Mouse (Mus musculus): ENCODE measurements around the gene Gnaq.

The Gnaq gene

DNA sequence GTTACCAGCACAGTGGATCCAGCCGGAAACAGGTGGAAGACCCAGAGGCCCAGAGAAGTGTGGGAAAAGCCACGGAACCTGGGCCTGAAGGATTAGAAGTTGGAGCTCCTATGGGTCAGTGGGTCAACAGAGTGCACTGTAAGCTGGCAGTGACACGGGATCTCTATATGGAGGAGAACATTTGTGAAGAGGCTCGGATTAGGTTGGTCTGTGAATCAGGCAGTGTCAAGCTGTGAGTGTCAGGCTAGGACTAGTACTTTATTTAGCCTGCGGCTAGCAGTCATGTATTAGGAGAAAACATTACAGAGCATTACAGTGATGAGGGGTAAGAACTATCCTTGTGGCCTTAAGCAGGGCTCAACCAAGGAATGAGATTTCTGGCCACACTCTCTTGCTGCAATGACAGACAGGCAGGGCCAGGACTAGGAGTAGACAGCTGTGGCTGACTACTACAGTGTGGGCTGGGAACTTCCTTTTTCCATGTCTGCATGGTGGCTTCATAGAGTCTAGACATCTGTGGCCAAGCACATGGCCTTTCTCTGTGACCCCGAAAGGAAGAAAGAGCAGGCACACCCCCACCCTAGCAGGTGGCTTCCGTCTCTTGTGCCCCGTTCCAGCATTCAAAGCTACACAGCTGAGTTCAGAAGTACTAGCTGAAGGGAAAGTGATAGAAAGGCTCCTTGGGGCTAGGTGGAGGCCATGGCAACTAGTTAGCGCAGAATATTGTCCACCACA, 240.3 kb downstream of the Gnaq start:
- DNase-seq (ENCODE audit: low spot score), result no peak

DNA sequence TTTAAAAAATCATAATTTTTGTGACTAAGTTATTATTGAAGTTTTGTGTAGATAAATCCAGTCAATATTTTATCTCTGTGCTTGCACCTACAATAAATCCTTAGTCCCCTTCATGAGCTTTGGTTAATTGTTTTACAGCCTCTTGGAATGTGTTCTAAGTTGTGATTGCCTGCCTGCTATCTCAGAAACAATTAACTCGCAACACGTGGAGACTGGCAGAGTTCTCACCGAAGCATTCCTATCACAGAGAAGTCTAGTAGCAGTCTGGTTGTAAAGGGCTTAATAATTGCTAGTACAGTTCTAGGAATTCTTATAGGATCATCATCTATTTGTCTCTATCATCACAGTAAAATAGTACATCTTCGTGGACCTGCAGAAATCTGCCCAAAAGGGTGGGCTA, 243.2 kb downstream of the Gnaq start:
- DNase-seq (ENCODE audit: low spot score), result no peak

DNA sequence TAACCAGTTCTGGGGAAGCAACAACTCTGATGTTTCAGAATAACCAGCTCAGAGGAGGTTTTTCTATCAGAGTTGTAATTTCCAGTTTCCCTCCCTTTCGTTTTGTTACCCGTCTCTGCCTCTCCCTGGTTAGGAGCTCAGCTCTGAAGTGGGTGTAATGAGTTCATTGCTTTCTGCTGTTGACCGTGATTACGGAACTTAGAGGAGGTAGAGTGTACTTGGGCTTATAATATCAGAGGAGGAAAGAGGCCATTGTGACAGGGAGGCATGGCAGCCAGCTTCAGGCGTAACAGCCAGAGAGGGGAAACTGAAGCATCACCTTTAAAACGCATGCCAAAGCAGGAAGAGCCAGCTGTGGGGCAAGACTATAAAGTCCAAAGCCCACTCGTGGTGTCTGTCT, 245.9 kb downstream of the Gnaq start:
- no peak for DNase-seq (ENCODE audit: low spot score)

DNA sequence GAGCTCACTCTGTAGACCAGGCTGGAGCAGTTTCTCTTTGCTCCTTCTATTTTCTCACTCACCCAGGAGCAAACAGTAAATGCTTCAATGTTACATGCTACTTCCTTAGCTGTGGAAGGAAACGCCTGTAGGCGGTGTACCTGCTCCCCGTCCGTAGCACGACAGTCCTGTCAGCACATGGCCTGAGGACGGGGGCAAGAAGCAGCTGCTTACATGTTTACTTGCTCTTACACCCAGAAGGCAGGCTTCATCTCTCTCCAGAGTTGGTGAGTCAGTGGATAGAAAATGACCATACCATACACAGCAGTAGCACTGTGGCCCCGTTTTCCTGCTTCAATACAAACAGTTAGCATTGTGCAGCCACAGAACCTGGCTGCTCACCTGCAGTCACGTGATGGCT, 247.1 kb downstream of the Gnaq start:
- DNase-seq (ENCODE audit: low spot score), result no peak

DNA sequence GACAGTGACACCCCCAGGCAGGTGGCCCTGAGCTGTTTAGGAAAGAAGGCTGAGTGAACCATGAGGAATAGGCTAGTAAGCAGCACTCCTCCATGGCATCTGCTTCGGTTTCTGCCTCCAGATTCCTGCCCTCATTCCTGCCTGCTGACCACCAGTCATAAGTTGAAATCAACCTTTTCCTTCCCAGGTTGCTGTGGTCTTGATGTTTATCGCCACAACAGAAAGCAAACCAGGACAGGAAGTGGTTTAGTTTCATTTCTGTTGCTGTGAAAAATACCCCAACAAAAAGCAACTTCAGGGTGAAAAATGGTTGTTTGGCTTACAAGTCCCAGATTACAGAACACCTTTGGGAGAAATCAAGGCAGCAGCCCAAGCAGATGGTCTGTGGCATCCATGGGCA, 249.8 kb downstream of the Gnaq start:
- DNase-seq (ENCODE audit: low spot score), result no peak

DNA sequence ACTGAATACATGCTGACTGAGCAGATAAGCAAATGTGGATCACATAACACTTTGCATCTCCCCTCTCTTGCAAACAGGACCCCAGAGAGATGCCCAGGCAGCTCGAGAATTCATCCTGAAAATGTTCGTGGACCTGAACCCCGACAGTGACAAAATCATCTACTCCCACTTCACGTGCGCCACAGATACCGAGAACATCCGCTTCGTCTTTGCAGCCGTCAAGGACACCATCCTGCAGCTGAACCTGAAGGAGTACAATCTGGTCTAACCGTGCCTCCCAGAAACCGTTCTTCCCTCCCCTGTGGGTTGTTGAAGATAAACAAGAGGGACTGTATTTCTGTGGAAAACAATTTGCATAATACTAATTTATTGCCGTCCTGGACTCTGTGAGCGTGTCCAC, 250.5 kb downstream of the Gnaq start:
- no peak for DNase-seq (ENCODE audit: low spot score)

DNA sequence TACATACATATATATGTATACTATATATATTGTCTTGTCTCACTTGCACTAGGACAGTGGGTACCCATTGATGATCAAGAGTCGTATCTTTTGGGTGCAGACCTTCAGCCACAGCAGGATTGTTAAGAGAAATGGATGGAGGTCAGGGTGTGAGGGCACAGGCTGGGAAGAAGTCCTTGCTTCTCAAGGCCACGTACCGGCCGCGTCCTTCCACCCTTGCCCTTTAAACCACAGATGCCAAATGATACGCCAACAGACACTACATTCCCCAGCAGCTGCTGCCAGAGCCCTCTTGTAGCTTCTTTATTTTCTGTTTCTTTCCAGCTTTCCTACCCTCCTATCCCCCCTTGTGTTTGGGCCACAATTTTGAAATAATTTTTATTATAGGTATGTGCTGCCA, 251.5 kb downstream of the Gnaq start:
- DNase-seq (ENCODE audit: low spot score), result peak; percentile 26

DNA sequence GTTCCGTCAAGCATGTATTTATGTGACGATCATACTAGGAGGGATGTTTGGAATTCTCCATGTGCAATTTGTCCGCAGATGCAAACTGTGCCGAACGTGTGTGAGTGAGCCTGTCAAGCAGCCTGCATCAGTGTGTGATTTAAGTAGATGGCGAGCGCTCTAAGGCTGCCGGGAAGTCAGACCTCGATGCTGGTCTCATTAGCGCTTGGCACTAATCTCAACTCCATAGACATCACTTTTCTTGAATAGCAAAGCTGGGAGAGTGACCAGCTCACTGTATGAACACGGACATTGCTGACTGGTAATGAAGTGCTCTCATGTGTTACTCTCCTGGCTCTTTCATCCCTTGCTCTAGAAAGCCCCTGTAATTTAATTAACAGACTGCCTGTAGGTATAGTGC, 252.3 kb downstream of the Gnaq start:
- no peak for DNase-seq (ENCODE audit: low spot score)

DNA sequence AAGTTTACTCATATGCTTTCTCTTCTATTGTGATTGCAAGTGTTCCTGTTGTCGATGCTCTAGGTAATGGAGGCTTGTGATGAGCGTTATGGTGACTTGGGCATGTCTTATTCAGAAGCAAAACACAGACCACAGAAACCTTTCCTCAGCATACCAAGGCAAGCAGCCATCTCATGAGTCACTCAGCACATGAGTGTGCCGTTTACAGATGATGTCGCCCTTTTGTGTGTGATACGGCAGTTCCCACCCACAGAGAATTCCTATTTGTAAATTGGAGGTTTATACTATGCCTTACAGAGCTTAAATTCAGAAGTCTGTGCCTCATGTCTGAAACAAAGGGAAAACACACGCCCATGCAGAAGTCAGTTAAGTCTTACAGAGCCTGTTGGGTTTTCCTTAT, 253.9 kb downstream of the Gnaq start:
- DNase-seq (ENCODE audit: low spot score), result no peak

DNA sequence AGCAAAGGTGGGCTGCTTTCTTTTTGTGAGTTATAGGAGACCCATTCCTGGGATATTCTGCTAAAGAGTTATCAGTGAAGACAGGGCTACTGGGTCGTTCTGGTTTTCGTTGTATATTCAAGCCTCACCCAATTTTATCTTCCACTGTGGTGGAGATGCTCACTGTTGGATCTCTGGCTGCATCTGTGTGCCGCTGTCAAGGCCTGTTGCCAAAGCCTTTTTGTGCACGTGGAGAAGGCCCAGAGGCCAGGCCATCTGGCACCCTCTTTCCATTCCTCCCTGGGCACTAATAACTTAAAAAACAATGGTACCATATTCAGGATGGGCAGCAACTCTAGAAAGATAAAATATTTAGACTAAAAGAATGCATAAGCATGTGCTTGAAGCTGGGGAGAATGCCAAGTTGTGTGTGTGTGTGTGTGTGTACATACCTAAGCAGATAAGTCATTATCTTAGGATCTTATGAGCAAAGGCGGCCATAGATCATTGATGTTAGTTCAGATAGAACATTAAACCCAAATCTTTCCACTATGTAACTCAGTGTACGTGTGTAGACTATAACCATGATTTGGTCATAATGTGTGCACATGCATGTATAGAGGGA, 257.7 kb downstream of the Gnaq start:
- DNase-seq (ENCODE audit: low spot score), result no peak

DNA sequence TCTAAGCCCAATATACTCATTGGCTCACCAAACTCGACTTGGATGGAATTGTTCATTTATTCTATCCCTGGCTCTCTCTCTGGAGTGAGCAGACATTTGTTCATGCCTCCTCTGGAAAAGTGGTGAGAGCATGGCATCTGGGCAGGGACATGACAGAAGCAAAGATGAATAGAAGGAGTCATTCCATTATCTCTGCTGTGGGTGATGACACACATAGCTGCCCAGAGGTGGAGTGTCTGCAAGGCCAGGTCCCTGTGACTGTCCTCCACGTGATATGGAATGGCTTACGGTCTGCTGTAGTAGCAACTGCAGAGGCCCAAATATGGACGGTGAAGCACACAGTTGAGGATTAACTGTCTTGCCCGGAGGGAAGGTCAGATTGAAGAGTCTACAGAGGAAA, 261.8 kb downstream of the Gnaq start:
- no peak for DNase-seq (ENCODE audit: low spot score)

DNA sequence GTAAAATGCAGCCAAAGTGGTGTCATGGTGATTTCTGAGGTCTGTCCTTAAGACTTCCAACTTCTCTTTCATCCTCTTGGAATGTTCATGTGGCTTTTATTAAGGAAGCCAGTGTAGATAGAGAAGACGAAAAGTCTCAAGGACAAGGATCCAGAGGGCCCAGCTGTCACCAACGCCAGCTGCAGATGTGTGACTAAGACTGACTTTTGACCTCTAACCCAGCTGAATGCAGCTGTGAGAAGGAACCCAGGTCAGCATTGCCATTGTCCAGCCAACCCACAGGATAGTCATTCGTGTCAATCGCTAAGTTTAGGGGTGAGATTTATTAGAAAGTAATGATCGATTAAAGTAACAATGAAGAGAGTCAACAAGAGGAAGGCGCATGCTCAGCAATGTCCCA, 270.5 kb downstream of the Gnaq start:
- no peak for DNase-seq (ENCODE audit: low spot score)

DNA sequence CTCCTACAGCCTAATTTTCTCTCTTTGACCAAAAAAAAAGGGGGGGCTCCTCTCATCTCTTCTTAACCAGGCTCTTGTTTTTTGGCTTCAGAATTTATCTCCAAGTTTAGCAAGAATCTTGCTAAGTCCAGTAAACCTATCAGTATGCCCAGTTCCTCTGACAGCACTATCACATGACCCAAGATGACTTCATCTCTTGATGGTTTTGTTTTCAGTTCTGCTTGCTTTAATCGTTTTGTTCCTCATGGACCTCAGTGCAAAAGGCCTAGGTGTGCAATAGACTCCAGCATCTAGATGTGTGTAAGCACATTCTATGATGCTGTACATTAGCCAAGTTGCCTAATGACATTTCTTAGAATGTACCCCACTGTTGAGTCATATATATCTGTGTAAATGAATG, 275.1 kb downstream of the Gnaq start:
- no peak for DNase-seq (ENCODE audit: low spot score)

DNA sequence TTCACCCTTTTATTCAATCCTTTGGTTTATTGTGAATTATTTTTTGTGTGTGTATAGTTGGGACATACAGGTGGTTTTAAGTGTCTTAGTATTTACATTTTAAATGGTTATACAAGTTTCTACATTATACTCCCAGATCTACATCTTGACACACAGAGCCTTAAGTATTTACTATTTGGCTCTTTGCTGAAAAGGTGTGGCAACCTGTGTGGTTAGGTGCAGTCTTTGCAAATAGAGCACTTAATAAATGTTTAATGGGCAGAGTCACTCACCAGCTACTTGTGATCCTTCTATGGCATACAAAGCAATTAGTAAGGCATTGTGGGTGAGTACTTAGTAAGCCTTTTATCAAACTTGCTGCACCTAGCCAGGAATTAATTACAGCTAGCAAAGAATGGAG, 278.7 kb downstream of the Gnaq start:
- no peak for DNase-seq (ENCODE audit: low spot score)

DNA sequence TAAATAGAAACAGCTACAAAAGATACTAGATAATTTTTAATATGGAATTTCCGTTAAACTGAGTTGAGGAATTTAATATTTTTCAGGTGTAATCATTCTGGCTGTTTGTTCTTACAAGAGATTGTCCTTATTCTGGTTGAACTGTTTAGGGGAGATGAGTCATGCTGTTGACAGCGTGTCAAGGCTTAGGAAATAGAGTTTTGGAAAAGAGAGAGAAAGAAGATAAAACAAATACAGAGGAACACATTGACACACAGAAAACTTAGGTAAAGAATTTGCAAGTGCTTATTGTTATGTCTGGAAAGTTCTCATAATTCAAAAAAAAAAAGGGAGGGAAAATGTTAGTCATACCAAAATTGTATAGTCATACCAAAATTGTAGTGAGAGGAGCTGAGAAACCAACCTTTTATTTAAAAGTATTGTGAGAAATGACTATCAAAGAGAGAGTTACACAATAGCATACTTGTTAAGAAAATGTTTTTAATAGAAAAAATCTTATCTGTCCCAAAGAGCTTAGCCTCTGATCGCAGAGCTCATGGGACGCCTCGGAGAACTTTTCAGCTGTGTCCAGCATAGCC, 285.5 kb downstream of the Gnaq start:
- no peak for DNase-seq (ENCODE audit: low spot score)

DNA sequence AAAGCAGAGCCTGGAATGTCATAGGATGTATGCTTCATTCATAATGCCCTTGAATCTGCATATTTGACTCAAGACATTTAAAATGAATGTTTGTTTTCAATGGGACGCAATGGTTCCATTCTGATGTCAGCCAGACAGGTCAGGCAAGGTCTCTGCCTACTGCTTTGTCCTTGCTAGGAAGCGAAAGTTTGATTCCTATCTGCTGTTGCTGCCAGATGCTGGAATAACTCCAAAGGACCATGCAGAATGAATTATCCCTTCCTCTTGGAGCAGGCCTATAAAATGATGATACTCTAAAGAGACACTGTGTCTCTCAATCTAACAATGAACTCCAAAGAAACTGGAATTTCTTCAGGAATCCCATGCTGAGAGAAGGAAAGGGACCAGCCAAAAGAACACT, 293.0 kb downstream of the Gnaq start:
- DNase-seq (ENCODE audit: low spot score), result no peak

DNA sequence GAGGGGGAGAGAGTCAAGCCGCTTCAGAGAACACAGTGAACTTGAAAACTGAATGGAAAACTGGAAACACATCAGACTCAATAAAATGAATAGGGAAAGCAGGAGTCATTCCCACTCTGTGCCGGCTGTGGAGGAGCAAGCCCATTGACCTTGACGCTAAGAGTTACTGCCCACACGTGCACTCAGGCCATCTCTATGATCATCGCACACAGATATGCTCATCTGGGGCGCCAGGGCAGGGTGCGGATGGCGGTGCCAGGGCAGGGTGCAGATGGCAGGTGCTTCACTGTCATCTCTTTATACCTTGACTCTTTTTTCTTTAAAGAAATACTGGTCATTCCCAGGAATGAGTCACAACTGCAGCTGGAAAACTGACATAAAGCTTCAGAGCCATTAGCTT, 298.7 kb downstream of the Gnaq start:
- DNase-seq (ENCODE audit: low spot score), result no peak

DNA sequence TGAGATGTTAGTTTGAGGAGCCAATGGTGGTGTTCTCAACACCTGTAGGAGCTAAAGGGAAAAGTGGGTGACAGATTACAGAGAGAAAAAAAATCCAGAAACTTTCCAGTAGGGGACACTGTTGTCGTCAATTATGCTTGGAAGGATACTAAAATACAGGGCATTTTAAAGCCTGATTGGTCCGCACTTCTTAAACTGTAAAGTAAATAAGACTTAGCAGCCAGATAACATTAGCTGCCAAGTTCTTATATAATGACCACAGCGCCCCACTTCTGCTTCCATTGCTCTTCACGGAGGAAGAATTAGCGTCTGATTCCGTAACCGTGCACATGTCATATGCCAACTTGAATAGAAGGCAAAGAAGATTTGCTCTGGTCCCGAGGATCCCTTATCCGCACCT, 302.2 kb downstream of the Gnaq start:
- DNase-seq (ENCODE audit: low spot score), result no peak

DNA sequence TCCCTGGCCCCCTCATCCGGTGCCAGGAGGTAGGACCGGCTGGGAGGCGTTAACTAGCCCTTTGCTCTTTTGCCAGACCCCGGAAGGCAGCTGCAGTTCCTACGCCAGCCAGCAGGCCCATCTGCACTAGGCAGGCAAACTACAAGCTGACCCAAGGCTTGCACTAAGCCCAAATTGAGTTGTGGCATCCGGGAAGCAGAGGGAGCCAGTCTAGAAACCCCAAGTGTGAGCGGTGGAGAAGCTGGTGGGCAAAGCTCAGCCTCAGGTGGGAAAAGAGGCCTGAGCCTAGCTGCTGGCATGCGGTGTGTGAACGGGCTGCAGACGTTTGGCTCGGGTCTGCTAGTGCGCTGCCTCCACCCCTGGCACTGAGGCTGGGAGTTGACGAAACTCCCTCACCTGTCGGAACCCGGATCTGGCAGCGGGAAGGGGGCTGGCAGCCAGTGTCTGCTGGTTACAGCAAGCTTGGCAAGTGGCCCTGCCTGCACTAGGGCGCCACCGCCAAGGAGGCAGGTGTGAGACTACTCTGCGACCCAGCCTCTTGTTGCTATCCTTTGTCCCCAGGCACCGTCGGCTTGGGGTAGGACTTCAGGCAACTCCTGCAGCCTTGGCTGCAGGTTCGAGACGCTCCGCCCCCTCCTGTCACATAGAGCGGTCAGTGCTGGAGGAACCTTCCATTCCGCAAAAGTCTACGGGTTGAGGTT, 303.1 kb downstream of the Gnaq start, which contains the start of gene Gna14:
Gene Gna14, plus strand, starts transcription at position 232 of the 701 bp plus-strand sequence.
- DNase-seq (ENCODE audit: low spot score), result peak; percentile 77

DNA sequence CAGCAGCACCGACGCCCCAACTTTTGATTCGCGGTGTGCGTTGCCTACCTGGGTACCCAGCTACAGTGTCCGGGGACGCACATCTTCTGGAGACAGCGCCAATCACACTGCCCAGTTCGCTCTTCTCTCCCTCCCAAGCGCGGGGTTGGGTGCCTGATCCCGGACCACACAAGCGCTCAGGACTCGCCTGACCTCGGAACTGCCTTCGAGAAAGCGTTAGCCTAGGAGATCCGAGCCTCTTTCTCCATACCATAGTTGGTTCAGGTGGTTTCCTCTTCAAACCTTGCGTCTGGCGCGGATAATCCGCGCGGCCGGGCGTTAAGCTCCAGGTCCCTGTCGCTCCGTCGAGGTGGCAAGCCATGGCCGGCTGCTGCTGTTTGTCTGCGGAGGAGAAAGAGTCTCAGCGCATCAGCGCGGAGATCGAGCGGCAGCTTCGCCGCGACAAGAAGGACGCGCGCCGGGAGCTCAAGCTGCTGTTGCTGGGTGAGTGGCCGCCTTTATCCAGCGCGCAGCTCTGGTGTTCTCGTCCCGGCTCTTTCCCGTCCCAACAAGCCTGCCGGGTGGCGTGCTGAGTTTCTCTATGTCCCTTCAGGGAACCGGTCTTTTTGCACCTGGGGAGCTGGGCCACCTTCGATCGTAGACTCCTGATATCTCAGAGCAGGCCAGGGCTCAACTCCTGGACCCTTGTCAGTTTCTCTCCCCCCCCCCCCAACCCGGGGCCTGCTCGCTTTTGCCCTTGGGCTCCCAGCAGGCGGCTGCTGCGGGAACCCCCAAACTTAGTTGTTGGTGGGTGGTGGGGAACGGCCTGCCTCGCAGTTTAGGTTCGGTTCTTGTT, 303.9 kb downstream of the Gnaq start:
- peak; percentile 41 for DNase-seq (ENCODE audit: low spot score)
